Mouse (Mus musculus) MEL (cell line): ENCODE data around the gene Zdhhc4. TPM values are rescaled to one million over a fixed set of nuclear protein-coding genes. Genes with fewer than 3 reads are reported as not detected.

Experiments used
- DNase-seq: peaks from one replicate; pipeline ENCODE4 v3.0.0; 2011; ENCODE audit warnings: low read depth, low spot score
- H3K27ac ChIP-seq: 2 replicates; pipeline ENCODE4 v1.5.1; 2012; ENCODE audit warnings: low read depth, mild to moderate bottlenecking, control low read depth, low read length, moderate library complexity; ENCODE audit not compliant: control insufficient read depth
- H3K27me3 ChIP-seq, 2 experiments: fragments of 150-350 bp in 1 of 2; sonication (generic) in 1 of 2; 2 replicates each; pipeline ENCODE4 v1.6.1; 2012; ENCODE audit warnings: low read length in 2 of 2, mild to moderate bottlenecking in 2 of 2, improper control_type of control experiment in 1 of 2, moderate library complexity in 1 of 2; ENCODE audit not compliant: insufficient read depth in 2 of 2, control insufficient read depth in 1 of 2
- H3K36me3 ChIP-seq, 2 experiments: 2 replicates each; pipeline ENCODE4 v1.6.1; 2012 to 2014; ENCODE audit warnings: low read length in 2 of 2, improper control_type of control experiment in 1 of 2, inconsistent platforms in 1 of 2, mild to moderate bottlenecking in 1 of 2; ENCODE audit not compliant: insufficient read depth in 2 of 2, control insufficient read depth in 1 of 2
- H3K4me1 ChIP-seq, 2 experiments: fragments of 150-350 bp in 1 of 2; sonication (generic) in 1 of 2; 2 replicates each; pipeline ENCODE4 v1.6.1; 2012; ENCODE audit warnings: low read length in 2 of 2, improper control_type of control experiment in 1 of 2, mild to moderate bottlenecking in 1 of 2; ENCODE audit not compliant: insufficient read depth in 2 of 2, control insufficient read depth in 1 of 2
- H3K4me3 ChIP-seq, 2 experiments: fragments of 150-350 bp in 1 of 2; sonication (generic) in 1 of 2; 2 replicates each; pipeline ENCODE4 v1.5.1; 2012; ENCODE audit warnings: low read depth in 2 of 2, low read length in 2 of 2, mild to moderate bottlenecking in 2 of 2, moderate library complexity in 2 of 2, control low read depth in 1 of 2, improper control_type of control experiment in 1 of 2; ENCODE audit not compliant: control insufficient read depth in 1 of 2, insufficient read depth in 1 of 2
- H3K79me2 ChIP-seq: 2 replicates; pipeline ENCODE4 v1.6.1; 2012; ENCODE audit warnings: mild to moderate bottlenecking, low read length, moderate library complexity; ENCODE audit not compliant: control insufficient read depth, poor library complexity, insufficient read depth
- H3K9ac ChIP-seq: 2 replicates; pipeline ENCODE4 v1.6.1; 2012; ENCODE audit warnings: low read depth, mild to moderate bottlenecking, control low read depth, low read length, moderate library complexity; ENCODE audit not compliant: control insufficient read depth, poor library complexity, severe bottlenecking
- H3K9me3 ChIP-seq: fragments of 150-350 bp; sonication (generic); replicated peaks from 2 replicates; pipeline ENCODE4 v1.6.1; 2012; ENCODE audit warnings: mild to moderate bottlenecking, low read length, improper control_type of control experiment, moderate library complexity; ENCODE audit not compliant: insufficient read depth
- BHLHE40 ChIP-seq: IDR thresholded peaks from 2 replicates; pipeline ENCODE4 v1.6.1; 2012; ENCODE audit warnings: low read depth, mild to moderate bottlenecking, inconsistent platforms, low read length, improper control_type of control experiment, borderline replicate concordance
- CHD1 ChIP-seq: IDR thresholded peaks from 2 replicates; pipeline ENCODE4 v1.6.1; 2012; ENCODE audit warnings: low read depth, mild to moderate bottlenecking, inconsistent platforms, low read length, improper control_type of control experiment
- CHD2 ChIP-seq: IDR thresholded peaks from 2 replicates; pipeline ENCODE4 v1.6.1; 2011; ENCODE audit warnings: low read length, improper control_type of control experiment
- ELF1 ChIP-seq: IDR thresholded peaks from 2 replicates; pipeline ENCODE4 v1.6.1; 2014; ENCODE audit warnings: low read depth, mild to moderate bottlenecking, inconsistent platforms, low read length, improper control_type of control experiment, moderate library complexity
- EP300 ChIP-seq, 2 experiments: IDR thresholded peaks; 2 replicates each; pipeline ENCODE4 v1.6.1; 2011; ENCODE audit warnings: improper control_type of control experiment in 2 of 2, low read length in 2 of 2, low read depth in 1 of 2, mild to moderate bottlenecking in 1 of 2
- ETS1 ChIP-seq: IDR thresholded peaks from 2 replicates; pipeline ENCODE4 v1.6.1; 2012; ENCODE audit warnings: low read depth, mild to moderate bottlenecking, inconsistent platforms, low read length, improper control_type of control experiment, moderate library complexity
- GABPA ChIP-seq: IDR thresholded peaks from 2 replicates; pipeline ENCODE4 v1.6.1; 2012; ENCODE audit warnings: low read depth, mild to moderate bottlenecking, inconsistent platforms, low read length, improper control_type of control experiment, moderate library complexity
- JUND ChIP-seq: IDR thresholded peaks from 2 replicates; pipeline ENCODE4 v1.6.1; 2011; ENCODE audit warnings: low read depth, mild to moderate bottlenecking, improper control_type of control experiment, low read length
- KAT2A ChIP-seq: conservative IDR thresholded peaks from 2 replicates; pipeline ENCODE4 v1.6.1; 2012; ENCODE audit warnings: low read depth, low read length, improper control_type of control experiment, inconsistent platforms
- MAFK ChIP-seq: IDR thresholded peaks from 2 replicates; pipeline ENCODE4 v1.6.1; 2011; ENCODE audit warnings: low read depth, mild to moderate bottlenecking, low read length, improper control_type of control experiment, borderline replicate concordance
- MAX ChIP-seq: IDR thresholded peaks from 2 replicates; pipeline ENCODE4 v1.6.1; 2011; ENCODE audit warnings: low read length, improper control_type of control experiment
- MAZ ChIP-seq: IDR thresholded peaks from 2 replicates; pipeline ENCODE4 v1.6.1; 2012; ENCODE audit warnings: low read depth, mild to moderate bottlenecking, inconsistent platforms, low read length, improper control_type of control experiment
- MEF2A ChIP-seq: IDR thresholded peaks from 2 replicates; pipeline ENCODE4 v1.6.1; 2014; ENCODE audit warnings: low read depth, mild to moderate bottlenecking, inconsistent platforms, low read length, improper control_type of control experiment; ENCODE audit not compliant: poor library complexity, insufficient replicate concordance, severe bottlenecking; ENCODE audit errors: extremely low read depth
- MXI1 ChIP-seq: IDR thresholded peaks from 2 replicates; pipeline ENCODE4 v1.6.1; 2011; ENCODE audit warnings: mild to moderate bottlenecking, low read depth, low read length, improper control_type of control experiment
- MYB ChIP-seq: IDR thresholded peaks from 2 replicates; pipeline ENCODE4 v1.6.1; 2011; ENCODE audit warnings: mild to moderate bottlenecking, low read depth, low read length, improper control_type of control experiment
- MYC ChIP-seq: IDR thresholded peaks from 2 replicates; pipeline ENCODE4 v1.6.1; 2011; ENCODE audit warnings: low read depth, mild to moderate bottlenecking, low read length, improper control_type of control experiment, moderate library complexity
- NELFE ChIP-seq: IDR thresholded peaks from 2 replicates; pipeline ENCODE4 v1.6.1; 2011; ENCODE audit warnings: low read depth, low read length, improper control_type of control experiment
- NRF1 ChIP-seq: IDR thresholded peaks from 2 replicates; pipeline ENCODE4 v1.6.1; 2014; ENCODE audit warnings: low read depth, mild to moderate bottlenecking, inconsistent platforms, low read length, improper control_type of control experiment, moderate library complexity; ENCODE audit not compliant: poor library complexity, insufficient read depth, severe bottlenecking
- POLR2A ChIP-seq, 2 experiments: IDR thresholded peaks; 2 replicates each; pipeline ENCODE4 v1.6.1; 2011 to 2012; ENCODE audit warnings: low read length in 2 of 2, mild to moderate bottlenecking in 2 of 2, control low read depth in 1 of 2, improper control_type of control experiment in 1 of 2, low read depth in 1 of 2, moderate library complexity in 1 of 2; ENCODE audit not compliant: control insufficient read depth in 1 of 2, insufficient read depth in 1 of 2, poor library complexity in 1 of 2
- POLR2AphosphoS2 ChIP-seq: IDR thresholded peaks from 2 replicates; pipeline ENCODE4 v1.6.1; 2011; ENCODE audit warnings: low read length, improper control_type of control experiment
- TCF12 ChIP-seq: IDR thresholded peaks from 2 replicates; pipeline ENCODE4 v1.6.1; 2014; ENCODE audit warnings: low read depth, mild to moderate bottlenecking, inconsistent platforms, low read length, improper control_type of control experiment, moderate library complexity
- USF2 ChIP-seq, 2 experiments: IDR thresholded peaks; 2 replicates each; pipeline ENCODE4 v1.6.1; 2011 to 2012; ENCODE audit warnings: improper control_type of control experiment in 2 of 2, low read length in 2 of 2, borderline replicate concordance in 1 of 2, inconsistent platforms in 1 of 2, low read depth in 1 of 2, mild to moderate bottlenecking in 1 of 2; ENCODE audit not compliant: insufficient read depth in 1 of 2
- ZC3H11A ChIP-seq: IDR thresholded peaks from 2 replicates; pipeline ENCODE4 v1.6.1; 2012; ENCODE audit warnings: low read depth, mild to moderate bottlenecking, inconsistent platforms, low read length, improper control_type of control experiment
- ZMIZ1 ChIP-seq: IDR thresholded peaks from 2 replicates; pipeline ENCODE4 v1.6.1; 2012; ENCODE audit warnings: low read depth, mild to moderate bottlenecking, inconsistent platforms, low read length, improper control_type of control experiment, moderate library complexity
- ZNF384 ChIP-seq: IDR thresholded peaks from 2 replicates; pipeline ENCODE4 v1.6.1; 2012; ENCODE audit warnings: low read depth, mild to moderate bottlenecking, inconsistent platforms, low read length, improper control_type of control experiment
- polyA plus RNA-seq, 2 experiments: library from polyadenylated mRNA; stranded (reverse) in 1 of 2; unstranded in 1 of 2; fragments of >175 nt in 1 of 2; fragments of >200 nt in 1 of 2; gene quantifications; 2 replicates each; pipeline versions ENCODE4 v1.2.1 to v1.2.4; 2012; ENCODE audit warnings: low replicate concordance in 2 of 2, low read depth in 1 of 2; ENCODE audit not compliant: insufficient read length in 2 of 2, insufficient read depth in 1 of 2, missing spikeins in 1 of 2
- total RNA-seq: library from RNA; depleted of rRNA; stranded (reverse); fragments of 300-350 nt; gene quantifications from 2 replicates; pipeline ENCODE4 v1.2.3, GENCODE M21; 2012

Zdhhc4 gene
- total and polyA plus RNA-seq, 3 experiments, result 17.6 to 62.1 TPM; not detected in 1

DNA sequence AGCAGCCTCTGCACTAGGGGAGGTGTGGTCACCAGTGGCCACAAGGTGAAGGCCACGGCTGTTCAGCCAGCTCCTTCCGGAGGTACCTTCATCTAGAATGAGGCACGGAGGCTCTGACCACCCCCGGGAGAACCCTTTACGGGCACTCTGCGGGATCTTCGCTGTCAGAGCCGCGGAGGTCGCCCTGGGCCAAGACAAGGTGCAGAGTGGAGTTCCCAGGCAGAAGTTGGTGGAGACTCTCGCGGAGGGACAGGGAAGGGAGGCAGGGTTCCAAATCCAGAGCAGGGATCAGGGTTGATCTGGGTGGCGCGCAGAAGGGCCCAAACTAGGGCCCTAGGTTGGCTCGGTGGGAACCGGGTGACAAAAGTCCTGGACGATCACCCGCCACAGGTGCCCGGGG is 36.2 kb downstream of the Zdhhc4 start:
- Histone ChIP-seq H3K36me3 (no peaks in the 10 kb centered on the region), H3K27me3 (no peaks in the 10 kb centered on the region), H3K9me3 (no peaks in the 10 kb centered on the region), H3K4me3 (no peak overlapping the region), H3K9ac (no peak overlapping the region), H3K27ac (no peak overlapping the region), H3K4me1 (no peaks in the 10 kb centered on the region), H3K79me2 (no peaks in the 10 kb centered on the region)
- no peak for DNase-seq
- TF ChIP-seq JUND (no peak), GABPA (no peak), ZMIZ1 (no peak), NELFE (no peak), CHD2 (no peak), MYB (no peak), POLR2AphosphoS2 (no peak), KAT2A (no peak), ETS1 (no peak), MXI1 (no peak), POLR2A (IDR thresholded peaks at IDR 0.05; ENCODE audit: control insufficient read depth in 1 of 2, insufficient read depth in 1 of 2, low read depth in 1 of 2, low read length in 2 of 2, poor library complexity in 1 of 2) (no peak), MAX (no peak), ELF1 (no peak), MYC (no peak), ZC3H11A (no peak), USF2 (IDR thresholded peaks at IDR 0.05; ENCODE audit: borderline replicate concordance in 1 of 2, insufficient read depth in 1 of 2, low read depth in 1 of 2, low read length in 2 of 2) (no peak), ZNF384 (no peak), CHD1 (no peak), TCF12 (no peak), MEF2A (no peak)

DNA sequence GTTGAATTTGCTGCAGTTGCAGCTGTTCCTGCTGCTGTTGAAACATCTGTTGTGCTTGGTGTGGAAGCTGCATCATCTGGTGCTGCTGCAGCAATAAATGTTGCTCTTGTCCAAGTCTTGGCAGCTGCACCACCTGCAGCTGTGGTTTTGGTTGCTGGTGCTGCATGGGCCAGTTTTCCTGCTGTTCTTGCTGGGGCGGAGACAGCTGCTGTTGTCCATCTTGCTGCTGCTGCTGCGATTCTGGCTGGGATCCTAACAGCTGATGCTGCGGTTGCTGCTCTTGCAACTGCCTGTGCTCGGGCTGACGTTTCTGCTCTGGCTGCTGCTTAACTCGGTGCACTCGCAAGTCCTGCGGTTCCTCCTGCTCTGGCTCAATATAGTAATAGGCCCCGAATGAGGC is 39.8 kb downstream of the Zdhhc4 start:
- Histone ChIP-seq H3K36me3 (no peaks in the 10 kb centered on the region), H3K27me3 (no peaks in the 10 kb centered on the region)

More for the DNA sequence above, 39.8 kb downstream of the Zdhhc4 start:
- Histone ChIP-seq H3K4me3 (no peak overlapping the region), H3K4me1 (no peaks in the 10 kb centered on the region), H3K9me3 (no peaks in the 10 kb centered on the region), H3K27ac (no peak overlapping the region), H3K79me2 (no peaks in the 10 kb centered on the region)
- no peak for DNase-seq
- TF ChIP-seq CHD2, result no peak
- no peak for TF ChIP-seq MAFK
- no peak for TF ChIP-seq MAZ
- no peak for TF ChIP-seq BHLHE40
- TF ChIP-seq MAX, result no peak
- TF ChIP-seq MEF2A, result no peak
- TF ChIP-seq EP300 (IDR thresholded peaks at IDR 0.05; ENCODE audit: low read depth in 1 of 2, low read length in 2 of 2), result no peak
- no peak for TF ChIP-seq POLR2A (IDR thresholded peaks at IDR 0.05; ENCODE audit: control insufficient read depth in 1 of 2, insufficient read depth in 1 of 2, low read depth in 1 of 2, low read length in 2 of 2, poor library complexity in 1 of 2)
- no peak for TF ChIP-seq NRF1
- no peak for TF ChIP-seq MYC
- TF ChIP-seq, all 39 proteins: peak for 0
- H3K9ac ChIP-seq, result no peak overlapping the region
